Mouse (Mus musculus) c-Kit-positive CD71-positive TER-119-negative erythroid progenitor cells, embryonic 14.5 days (primary cell): ENCODE data around the gene Casq1.
A peak's percentile ranks its signal among the peaks of the same experiment; 100 is the strongest.
"Not testable (repeated sequence)": the region's sequence is repeated elsewhere in the genome, so short reads cannot be mapped to it uniquely, and the experiment has no call there.

Experiments used
- DNase-seq: peaks from one replicate; pipeline ENCODE4 v3.0.0-alpha.2; 2013; ENCODE audit warnings: low read depth

Gene Casq1

DNA sequence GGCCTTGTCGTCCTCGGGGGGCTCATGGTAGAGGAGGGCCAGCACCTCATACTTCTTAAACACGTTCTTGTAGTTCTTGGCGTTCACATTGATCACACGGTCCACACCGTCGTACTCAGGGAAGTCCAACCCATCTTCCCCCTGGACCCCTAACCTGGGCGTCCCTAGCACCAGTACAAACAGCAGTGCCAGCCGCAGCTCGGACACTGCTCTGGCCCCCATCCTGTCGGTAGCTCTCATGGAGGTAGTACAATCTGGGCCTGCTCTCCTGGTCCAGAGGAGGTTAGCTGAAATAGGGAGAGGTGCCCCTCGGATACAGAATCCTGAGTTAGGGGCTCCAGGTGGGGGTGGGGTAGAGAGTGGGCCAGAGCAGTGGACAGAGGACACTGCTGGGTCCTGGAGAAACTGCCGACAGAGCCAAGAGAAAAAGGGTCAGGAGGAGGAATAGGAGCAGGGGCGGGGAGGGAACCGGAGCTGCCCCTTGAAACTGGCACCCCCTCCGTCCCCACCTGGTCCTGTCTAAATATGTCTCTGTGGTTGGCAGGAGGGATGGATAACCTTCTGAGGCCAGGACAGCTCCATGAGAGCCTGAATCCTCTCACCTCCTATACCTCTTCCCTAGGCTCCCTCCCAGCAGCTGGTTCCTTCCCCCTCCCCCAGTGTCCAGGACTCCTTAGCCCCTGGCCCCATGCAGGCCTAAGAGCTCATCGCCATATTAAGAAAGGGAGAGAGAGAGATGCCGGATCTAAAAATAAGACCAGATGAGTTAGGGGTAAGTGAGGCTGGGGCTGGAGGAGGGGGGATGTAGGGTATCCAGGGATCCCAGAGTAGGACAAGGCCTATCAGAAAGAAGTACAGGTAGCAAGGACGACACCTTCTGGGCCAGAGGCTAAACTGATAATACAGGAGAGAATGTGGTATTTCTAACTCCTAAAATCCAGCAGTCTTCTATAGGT is at the start of gene Casq1:
Casq1 (minus strand) TSS at position 418 of the 956 bp plus-strand sequence.
- DNase-seq: no peak

DNA sequence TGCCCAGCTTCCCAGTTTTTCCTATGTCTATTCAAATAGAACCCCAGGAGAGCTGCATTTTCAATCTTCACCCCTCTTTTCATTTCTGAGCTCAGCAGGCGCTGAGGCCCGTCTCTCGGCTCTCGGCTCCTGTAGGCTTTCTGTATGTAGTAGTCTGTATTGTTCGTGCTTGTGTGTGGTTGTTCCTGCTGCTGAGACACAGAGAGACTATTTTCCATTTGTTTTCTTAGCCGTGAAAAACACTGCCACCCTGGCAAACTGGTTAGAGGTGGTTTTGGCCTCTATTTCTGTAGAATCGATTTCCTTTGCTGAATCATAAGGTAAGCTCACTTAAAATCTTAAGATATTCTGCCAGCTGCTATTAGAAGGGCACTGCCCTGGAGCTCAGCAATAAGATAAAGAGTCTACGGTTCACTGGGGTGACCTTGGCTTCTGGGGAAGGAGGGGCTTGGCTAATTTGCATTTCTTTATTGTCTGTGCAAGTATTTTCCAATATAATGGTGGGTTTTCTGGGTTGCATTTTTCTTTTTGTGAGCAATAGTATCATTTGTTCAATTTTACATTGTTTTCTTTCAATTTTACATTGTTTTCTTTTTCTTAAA is 41.9 kb upstream of the Casq1 start, which contains the start of gene Igsf8:
Igsf8 (plus strand) TSS at position 165 of the 602 bp plus-strand sequence.
- DNase-seq: no peak

GRCm38 (mm10) chr1:172258314-172258713 is 38.6 kb upstream of the Casq1 start, which contains the start of gene Atp1a4:
Gene Atp1a4, minus strand, starts transcription at chr1:172258414.
- no peak for DNase-seq

- no peak for DNase-seq
Measured at GRCm38 (mm10) chr1:172247679-172248078, 28.0 kb upstream of the Casq1 start.

DNA sequence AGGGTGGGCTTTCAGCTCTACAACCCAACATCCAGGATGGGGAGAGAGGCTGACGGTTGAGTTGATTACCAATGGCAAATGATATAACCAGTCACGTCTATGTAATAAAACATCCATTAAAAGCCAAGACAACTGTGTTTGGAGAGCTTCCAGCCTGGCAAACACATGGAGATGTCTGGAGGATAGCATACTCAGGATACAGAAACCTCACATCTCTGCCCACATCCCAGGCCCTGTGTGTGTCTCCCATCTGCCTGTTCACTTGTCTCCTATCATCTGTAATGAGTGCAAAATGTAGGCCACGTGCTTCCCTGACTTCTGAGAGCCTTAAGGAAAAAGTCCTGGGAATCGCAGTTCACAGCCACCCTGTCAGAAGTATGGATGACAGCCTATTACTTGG is 27.5 kb upstream of the Casq1 start:
- DNase-seq: no peak

GRCm38 (mm10) chr1:172244645-172245044 is 25.0 kb upstream of the Casq1 start:
- not testable (repeated sequence) for DNase-seq

GRCm38 (mm10) chr1:172243547-172244205 is 24.0 kb upstream of the Casq1 start:
- DNase-seq: no peak

- no peak for DNase-seq
Measured at GRCm38 (mm10) chr1:172242401-172242800, 22.7 kb upstream of the Casq1 start.

DNA sequence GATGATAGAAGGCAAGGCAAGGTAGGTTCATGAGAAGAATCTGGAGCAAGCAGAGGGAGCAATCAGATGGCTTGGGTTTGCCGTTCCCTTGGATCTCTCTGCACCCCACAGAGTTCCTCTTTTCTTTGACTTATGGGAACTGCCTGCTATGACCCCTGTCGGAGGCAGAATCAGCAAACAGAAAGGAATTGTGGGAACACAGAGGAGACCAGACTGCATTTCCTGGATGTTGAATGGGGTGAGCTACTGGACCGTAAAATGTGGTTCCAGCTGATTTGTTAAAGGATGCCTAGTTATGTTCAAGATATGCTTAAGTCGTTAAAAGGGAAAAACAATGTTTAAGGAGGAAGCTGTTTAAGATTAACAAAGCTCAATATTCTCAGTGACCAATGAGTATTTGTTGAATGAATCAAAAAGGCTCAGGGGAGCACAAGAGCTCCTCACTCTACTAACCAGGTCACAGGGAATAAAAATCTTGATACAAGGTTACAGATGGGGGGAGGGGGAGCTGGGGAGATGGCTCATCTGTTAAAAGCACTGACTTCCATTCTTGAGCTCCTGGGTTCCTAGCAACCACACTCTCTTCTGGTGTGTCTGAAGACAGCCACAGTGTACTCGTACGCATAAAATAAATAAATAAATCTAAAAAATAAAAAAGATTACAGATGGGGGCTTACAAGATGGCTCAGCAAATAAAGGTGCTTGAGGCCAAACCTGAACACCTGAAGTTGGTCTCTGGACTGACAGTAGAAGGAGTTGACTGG is 21.5 kb upstream of the Casq1 start:
- no peak for DNase-seq

GRCm38 (mm10) chr1:172229215-172229614 is 9.5 kb upstream of the Casq1 start:
- DNase-seq: no peak

DNA sequence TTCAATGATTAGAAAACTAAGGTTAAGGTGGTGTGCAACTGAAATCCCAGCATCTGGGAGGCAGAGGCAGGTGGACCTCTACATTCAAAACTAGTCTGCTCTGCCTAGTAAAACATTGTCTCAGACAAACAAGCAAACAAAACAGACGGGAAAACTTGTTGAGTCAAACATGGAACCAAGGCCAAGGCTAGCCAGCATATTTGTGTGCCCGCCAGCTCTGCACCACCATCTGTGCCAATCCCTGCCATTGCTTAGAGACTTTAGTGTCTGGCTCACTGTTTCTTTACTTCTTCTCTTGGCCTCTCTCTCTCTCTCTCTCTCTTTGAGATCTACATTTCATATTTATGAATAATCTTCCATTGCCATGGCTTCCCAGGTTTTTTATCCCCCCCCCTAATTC is 8.5 kb upstream of the Casq1 start:
- DNase-seq: no peak

DNA sequence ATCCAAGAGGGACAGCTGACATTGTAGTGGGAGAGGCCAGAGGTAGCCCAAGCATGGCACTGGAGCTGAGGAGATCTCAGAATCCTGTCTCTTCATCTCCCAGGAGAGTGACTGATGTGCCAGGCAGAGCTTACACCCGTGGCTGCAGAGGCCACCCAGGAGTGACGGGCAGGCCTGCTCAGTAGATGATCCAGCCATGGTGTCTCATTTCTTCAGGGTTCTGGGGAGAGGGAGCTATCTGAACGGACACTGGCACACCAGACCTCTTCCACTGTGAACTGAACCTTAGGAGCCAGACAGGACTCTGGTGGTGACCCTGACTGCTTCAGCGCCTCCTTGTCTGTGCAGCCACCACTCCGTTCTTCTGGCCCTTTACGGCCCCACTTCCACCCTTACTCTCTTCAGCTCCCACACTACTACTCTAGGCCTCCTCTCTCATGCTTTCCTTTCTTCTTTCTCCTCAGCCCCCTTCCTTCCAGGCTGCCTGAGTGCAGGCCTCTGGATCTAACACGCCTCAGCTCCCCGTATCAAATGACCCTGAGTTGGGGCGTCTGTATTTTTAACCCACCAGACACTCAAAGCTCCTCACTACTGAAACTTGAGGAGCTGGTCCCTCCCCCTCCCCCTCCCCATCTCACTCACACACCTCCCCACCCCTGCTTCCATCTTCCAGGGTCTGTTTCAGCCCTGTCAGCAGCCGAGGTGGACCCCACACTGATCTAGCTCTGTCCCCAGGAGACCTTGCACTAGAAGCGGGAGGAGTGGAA is 1.8 kb upstream of the Casq1 start:
- DNase-seq: no peak

GRCm38 (mm10) chr1:172220414-172220813 is 746 bp upstream of the Casq1 start:
- no peak for DNase-seq

DNA sequence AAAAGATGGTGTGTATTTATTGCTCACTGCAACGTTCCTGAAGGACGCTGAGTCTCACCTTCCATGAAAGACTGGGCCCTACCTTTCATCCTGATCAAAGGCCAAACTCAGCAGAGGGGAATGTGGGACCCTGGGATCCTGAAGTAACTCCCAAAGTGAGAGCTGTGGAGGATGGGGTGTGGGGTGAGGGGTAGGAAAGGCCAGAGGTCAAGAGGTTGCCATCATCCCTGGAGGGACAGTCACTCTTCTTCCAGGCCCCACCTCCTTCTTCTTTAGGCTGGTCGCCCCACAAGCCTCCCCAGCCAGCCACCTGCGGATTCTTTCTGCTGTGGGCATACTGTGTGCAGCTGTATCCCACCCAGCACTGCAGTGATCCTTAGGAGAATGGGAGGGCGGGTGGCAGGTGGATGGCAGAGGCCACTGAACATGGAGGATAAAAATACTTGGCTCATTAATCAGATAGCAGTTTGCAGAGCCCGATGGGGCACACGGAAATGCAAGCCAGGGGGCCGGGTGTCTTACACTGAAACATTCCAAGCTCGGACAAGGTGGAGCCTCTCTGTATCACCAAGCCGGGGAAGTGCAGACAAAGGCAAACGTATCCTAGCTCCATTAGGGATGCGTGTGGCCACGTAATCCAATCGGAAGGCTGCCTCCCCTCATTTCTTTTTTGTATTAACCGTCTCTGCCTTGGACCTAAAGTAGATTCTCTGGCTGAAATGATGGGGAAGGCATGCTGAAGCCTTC is 1.3 kb downstream of the Casq1 start:
- no peak for DNase-seq

DNA sequence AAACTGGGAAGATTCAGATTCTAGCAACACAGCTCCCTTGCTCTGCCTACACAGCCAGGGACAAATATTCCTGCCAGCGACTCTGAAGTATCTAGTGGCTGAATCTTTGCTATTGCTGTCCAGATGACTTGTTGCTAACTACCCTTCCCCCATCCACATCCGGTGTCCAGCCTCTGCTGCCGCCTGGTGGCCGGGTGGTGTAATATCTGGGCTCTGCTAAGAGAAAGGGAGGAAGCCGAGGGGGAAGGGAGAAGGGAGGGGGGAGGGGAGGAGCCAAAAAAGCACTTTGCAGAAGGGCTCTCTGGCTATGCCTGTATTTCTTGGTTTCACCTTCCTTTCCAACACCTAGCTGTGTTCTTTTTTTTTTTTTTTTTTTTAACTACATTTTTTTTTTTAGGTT is 2.5 kb downstream of the Casq1 start:
- DNase-seq: peak; percentile 75

DNA sequence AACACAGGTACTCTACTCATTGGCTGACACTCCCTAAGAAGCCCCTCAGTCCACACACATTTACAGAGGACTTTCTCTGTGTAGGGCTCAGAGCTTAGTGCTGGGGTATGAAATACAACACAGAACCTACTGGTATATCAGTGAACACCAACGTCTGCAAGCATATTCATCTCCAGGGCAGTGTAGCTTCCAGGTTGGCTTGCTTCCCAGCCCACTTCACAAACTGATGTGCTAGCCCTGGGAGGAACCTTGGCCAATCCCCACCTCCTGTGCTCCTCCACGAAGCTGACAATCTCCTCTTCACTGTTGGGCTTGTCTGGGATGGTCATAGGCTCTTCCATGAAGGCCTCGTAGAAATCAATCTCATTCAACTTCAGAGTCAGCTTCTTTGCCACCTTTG is 4.9 kb downstream of the Casq1 start:
- no peak for DNase-seq

- no peak for DNase-seq
Measured at GRCm38 (mm10) chr1:172213771-172214170, 5.9 kb downstream of the Casq1 start.

- DNase-seq: no peak
Measured at GRCm38 (mm10) chr1:172212776-172213175, 6.9 kb downstream of the Casq1 start.

- no peak for DNase-seq
Measured at GRCm38 (mm10) chr1:172207111-172207584, 12.5 kb downstream of the Casq1 start.
